Mouse (Mus musculus) gastrocnemius, postnatal 25 days (tissue): ENCODE results near the gene Cfap97d1. TPM values are rescaled to one million over a fixed set of nuclear protein-coding genes. Genes with fewer than 3 reads are reported as not detected.

ENCODE experiments used
- DNase-seq: peaks from one replicate; pipeline ENCODE4 v3.0.0; 2022
- total RNA-seq, 2 experiments: library from RNA; stranded (reverse); gene quantifications; 1 replicate in 1 of 2; 2 replicates in 1 of 2; pipeline ENCODE4 v1.2.3; 2021

Gene Cfap97d1
- total RNA-seq, 2 experiments from 2014 or later, result not detected

- DNase-seq, result no peak
These were observed 53.7 kb downstream of the Cfap97d1 start for GRCm38 (mm10) chr11:102037789-102038188.

DNA sequence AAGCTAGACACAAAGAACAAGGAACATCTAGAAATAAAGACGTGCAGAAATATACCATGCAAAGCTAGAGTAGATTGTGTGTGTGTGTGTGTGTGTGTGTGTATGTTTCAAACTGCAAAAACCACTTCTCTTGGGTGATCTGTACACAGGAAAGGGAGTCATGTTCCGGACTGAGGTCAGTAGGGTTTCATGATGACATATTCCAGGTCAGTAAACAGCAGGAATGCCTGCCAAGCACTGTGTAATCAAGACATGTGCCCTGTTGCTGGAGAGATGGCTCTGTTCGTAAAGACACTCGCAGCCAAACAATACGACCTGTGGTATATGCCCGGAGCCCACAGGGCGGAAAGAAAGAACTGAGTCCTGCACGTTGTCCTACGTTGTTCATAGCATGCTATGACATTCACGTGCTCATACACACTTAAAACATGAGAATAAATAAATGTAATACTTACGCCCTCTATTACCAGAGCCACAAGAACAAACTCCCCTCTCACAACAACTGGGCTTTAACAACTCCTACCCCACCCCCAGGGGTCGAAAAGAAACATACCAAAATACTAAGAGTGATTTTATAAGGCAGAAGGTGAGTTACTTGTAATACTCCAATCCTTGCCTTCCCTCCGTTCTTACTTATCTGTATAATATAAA lies 55.5 kb downstream of the Cfap97d1 start:
- no peak for DNase-seq

GRCm38 (mm10) chr11:102040138-102040524 lies 56.1 kb downstream of the Cfap97d1 start:
- DNase-seq, result peak; percentile 80

DNA sequence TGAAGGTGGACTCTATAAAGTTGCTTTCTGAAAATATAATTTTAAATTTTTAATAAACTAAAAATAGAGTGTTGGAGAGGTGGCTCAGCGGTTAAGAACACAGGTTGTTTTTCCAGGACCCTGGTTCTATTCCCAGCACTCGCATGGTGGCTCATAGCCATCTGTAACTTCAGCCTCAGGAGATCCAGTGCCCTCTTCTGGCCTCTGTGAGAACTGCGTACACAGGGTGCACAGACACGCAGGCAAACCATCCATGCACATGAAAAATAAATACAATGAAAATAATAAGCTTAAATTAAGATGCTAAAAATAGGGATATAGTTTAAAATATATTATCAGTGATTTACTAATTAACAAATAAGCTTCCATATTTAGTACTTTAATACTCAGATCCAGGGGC lies 56.6 kb downstream of the Cfap97d1 start:
- no peak for DNase-seq

DNA sequence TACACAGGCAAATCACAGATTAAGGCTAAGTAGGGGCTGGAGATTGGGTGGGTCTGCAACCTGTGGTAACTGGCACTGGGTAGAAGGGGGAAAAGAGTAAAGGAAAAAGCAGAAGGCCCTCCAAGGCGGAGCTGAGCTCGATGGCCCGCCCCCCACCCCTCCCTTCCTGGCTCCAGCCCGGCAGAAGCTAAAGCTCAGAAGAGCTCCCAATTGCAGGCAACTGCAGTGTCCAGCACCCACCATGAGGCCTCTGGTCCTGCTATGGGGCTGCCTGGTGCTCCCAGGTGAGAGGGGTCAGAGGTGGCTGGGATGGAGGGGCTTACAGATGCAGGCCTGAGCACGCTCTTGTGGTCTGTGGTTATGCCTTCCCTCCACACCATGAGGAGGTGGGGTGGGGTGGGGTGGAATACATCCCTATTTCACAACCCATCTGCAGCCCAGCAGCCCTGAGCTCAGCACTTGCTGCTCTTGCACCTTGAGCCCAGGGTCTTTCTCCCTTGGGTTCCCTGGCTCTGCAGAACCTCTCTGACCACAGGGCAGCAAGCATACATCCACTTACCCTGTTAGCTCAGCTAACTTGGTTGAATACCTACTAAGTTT lies 57.4 kb downstream of the Cfap97d1 start, which contains the start of gene Cd300lg:
Gene Cd300lg (plus strand): TSS at position 160 of the 600 bp plus-strand sequence.
- no peak for DNase-seq

Other genes starting within 250 kb of the Cfap97d1 start
- 1 to 10 TPM; 5.7 to 6.1 TPM for gene Etv4, start 198.9 kb upstream of the Cfap97d1 start, total RNA-seq
- 1 to 10 TPM; 3.5 to 6.1 TPM for gene Meox1, start 89.9 kb upstream of the Cfap97d1 start, total RNA-seq
- not detected for gene Sost, start 17.3 kb upstream of the Cfap97d1 start, total RNA-seq
- 100 to 1,000 TPM; 134 to 137 TPM for gene Dusp3, start 2.7 kb downstream of the Cfap97d1 start, total RNA-seq
- 10 to 100 TPM; 17.6 to 29.5 TPM for gene Mpp3, start 44.2 kb downstream of the Cfap97d1 start, total RNA-seq
- 10 to 100 TPM; 13.1 to 16.5 TPM for gene Cd300lg, start 57.2 kb downstream of the Cfap97d1 start, total RNA-seq
- gene Mpp2, start 104.2 kb downstream of the Cfap97d1 start, total RNA-seq, result 1 to 10 TPM; 1.2 to 2.1 TPM
- not detected for gene Ppy, start 117.0 kb downstream of the Cfap97d1 start, total RNA-seq
- not detected for gene Pyy, start 123.6 kb downstream of the Cfap97d1 start, total RNA-seq
- not detected for gene Nags, start 161.2 kb downstream of the Cfap97d1 start, total RNA-seq
- gene Tmem101, start 172.1 kb downstream of the Cfap97d1 start, total RNA-seq, result 10 to 100 TPM in 1 of 2 experiments, 1 to 10 TPM in 1; 9.8 to 12.6 TPM
- 10 to 100 TPM; 79.7 to 84.2 TPM for gene Lsm12, start 201.0 kb downstream of the Cfap97d1 start, total RNA-seq
- 10 to 100 TPM; 37.8 to 44.5 TPM for gene G6pc3, start 205.3 kb downstream of the Cfap97d1 start, total RNA-seq
- 10 to 100 TPM; 61.8 to 63.6 TPM for gene Hdac5, start 245.9 kb downstream of the Cfap97d1 start, total RNA-seq